Mouse (Mus musculus) midbrain, embryonic 15.5 days (tissue): ENCODE results near the gene Catsperg1. TPM values are rescaled to one million over a fixed set of nuclear protein-coding genes. Genes with fewer than 3 reads are reported as not detected.
"Not testable (repeated sequence)": the region's sequence is repeated elsewhere in the genome, so short reads cannot be mapped to it uniquely, and the experiment has no call there.

Experiments
- ATAC-seq: fragments of 200-750 bp; cut with Nextera tagmentation; replicated peaks from 2 replicates; pipeline ENCODE4 v1.8.0; 2017; ENCODE audit warnings: moderate TSS enrichment
- H3K27ac ChIP-seq: fragments of 300-500 bp; sonication (generic); 2 replicates; pipeline ENCODE4 v1.5.1; 2015; ENCODE audit warnings: mild to moderate bottlenecking, inconsistent platforms
- H3K27me3 ChIP-seq: fragments of 300-500 bp; sonication (generic); replicated peaks from 2 replicates; pipeline ENCODE4 v1.6.1; 2015; ENCODE audit warnings: inconsistent platforms
- H3K36me3 ChIP-seq: fragments of 300-500 bp; sonication (generic); replicated peaks from 2 replicates; pipeline ENCODE4 v1.6.1; 2015; ENCODE audit warnings: inconsistent platforms
- H3K4me1 ChIP-seq: fragments of 300-500 bp; sonication (generic); 2 replicates; pipeline ENCODE4 v1.6.1; 2015; ENCODE audit warnings: inconsistent platforms
- H3K4me2 ChIP-seq: fragments of 300-500 bp; sonication (generic); 2 replicates; pipeline ENCODE4 v1.6.1; 2015; ENCODE audit warnings: inconsistent platforms, mild to moderate bottlenecking, moderate library complexity
- H3K4me3 ChIP-seq: fragments of 300-500 bp; sonication (generic); 2 replicates; pipeline ENCODE4 v1.5.1; 2015; ENCODE audit warnings: mild to moderate bottlenecking, inconsistent platforms
- H3K9ac ChIP-seq: fragments of 300-500 bp; sonication (generic); 2 replicates; pipeline ENCODE4 v1.6.1; 2015; ENCODE audit warnings: mild to moderate bottlenecking, inconsistent platforms
- H3K9me3 ChIP-seq: fragments of 300-500 bp; sonication (generic); 2 replicates; pipeline ENCODE4 v1.6.1; 2016; ENCODE audit warnings: inconsistent platforms
- WGBS: fragments of 180-500 bp; shearing (Covaris S2); methylation state at CpG from one replicate; pipeline ENCODE4 v1.1.7; 2015; ENCODE audit warnings: mixed read lengths; 5-methylcytosine and 5-hydroxymethylcytosine counted together
- polyA plus RNA-seq: library from polyadenylated mRNA; unstranded; fragments of >200 nt; fragmentation: Nextera tagmentation; extraction: Ambion mirVana; gene quantifications from 2 replicates; pipeline ENCODE4 v1.2.1, GENCODE M21; 2015

Catsperg1 gene
- polyA plus RNA-seq, 1 experiment from 2014 or later, result 4.2 TPM

- ATAC-seq, result peak; percentile 49
Observed at GRCm38 (mm10) chr7:29225520-29225919, 11.7 kb upstream of the Catsperg1 start.

GRCm38 (mm10) chr7:29224756-29225394 is 11.0 kb upstream of the Catsperg1 start:
- peak; percentile 78 for ATAC-seq
- 9% methylated on average over 16 of the region's 16 CpGs for WGBS
- H3K4me3 ChIP-seq, result peak overlapping the region; percentile 17
- H3K27me3 ChIP-seq, result peaks cover 5% of the 10 kb centered on the region; the same call in 1 of the 2 replicates
- H3K4me1 ChIP-seq, result peaks cover 12% of the 10 kb centered on the region
- peak overlapping the region; percentile 23; the same call in 1 of the 2 replicates for H3K9ac ChIP-seq
- peak overlapping the region; percentile 45 for H3K4me2 ChIP-seq
- no peaks in the 10 kb centered on the region for H3K9me3 ChIP-seq
- H3K27ac ChIP-seq, result 0 out of 2 replicates have a peak overlapping the region, but pooled peaks have one; percentile 51
- no peaks in the 10 kb centered on the region for H3K36me3 ChIP-seq

More at GRCm38 (mm10) chr7:29225520-29225919, 11.7 kb upstream of the Catsperg1 start:
- peaks cover 11% of the 10 kb centered on the region; the same call in 1 of the 2 replicates for H3K27me3 ChIP-seq
- no peaks in the 10 kb centered on the region for H3K9me3 ChIP-seq
- H3K27ac ChIP-seq, result no peak overlapping the region
- 69% methylated on average over 13 of the region's 13 CpGs for WGBS
- H3K4me1 ChIP-seq, result peaks cover 12% of the 10 kb centered on the region
- H3K9ac ChIP-seq, result no peak overlapping the region; the same call in 1 of the 2 replicates
- peak overlapping the region; percentile 45 for H3K4me2 ChIP-seq
- H3K36me3 ChIP-seq, result no peaks in the 10 kb centered on the region
- H3K4me3 ChIP-seq, result no peak overlapping the region

DNA sequence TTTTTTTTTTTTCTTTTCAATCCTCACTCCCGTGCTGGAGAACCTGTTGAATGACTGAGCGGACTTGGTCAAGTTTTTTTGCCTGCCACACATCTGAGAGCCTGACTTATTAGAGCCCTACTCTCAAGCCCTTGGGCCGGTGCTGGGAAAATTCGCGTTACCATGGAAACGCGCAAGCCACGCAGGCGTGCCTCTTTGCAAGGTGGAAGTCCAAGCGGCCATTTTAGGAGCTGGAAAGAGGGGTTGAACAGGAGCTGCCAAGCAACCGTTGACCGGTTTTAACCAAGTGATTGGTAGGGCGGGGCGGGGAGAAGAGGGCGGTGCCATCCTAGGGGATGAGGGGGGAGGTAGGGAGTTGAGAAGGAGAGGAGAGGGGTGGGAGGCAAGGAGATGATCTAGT is 1.0 kb upstream of the Catsperg1 start:
- H3K9me3 ChIP-seq, result no peaks in the 10 kb centered on the region
- H3K27me3 ChIP-seq, result peaks cover 7% of the 10 kb centered on the region; the same call in 1 of the 2 replicates
- no peak overlapping the region for H3K27ac ChIP-seq
- ATAC-seq, result no peak
- 44% methylated on average over 15 of the region's 15 CpGs for WGBS
- no peak overlapping the region for H3K9ac ChIP-seq
- no peak overlapping the region for H3K4me2 ChIP-seq
- peaks cover 16% of the 10 kb centered on the region for H3K4me1 ChIP-seq
- no peaks in the 10 kb centered on the region for H3K36me3 ChIP-seq
- H3K4me3 ChIP-seq, result no peak overlapping the region

GRCm38 (mm10) chr7:29214236-29214635 is 401 bp upstream of the Catsperg1 start:
- Histone ChIP-seq H3K27ac (0 out of 2 replicates have a peak overlapping the region, but pooled peaks have one; percentile 65), H3K4me2 (peak overlapping the region; percentile 53), H3K4me3 (no peak overlapping the region), H3K9ac (no peak overlapping the region), H3K27me3 (peaks cover 7% of the 10 kb centered on the region; the same call in 1 of the 2 replicates), H3K4me1 (peaks cover 16% of the 10 kb centered on the region), H3K36me3 (no peaks in the 10 kb centered on the region), H3K9me3 (no peaks in the 10 kb centered on the region)
- WGBS, result 58% methylated on average over 2 of the region's 2 CpGs
- ATAC-seq, result no peak

DNA sequence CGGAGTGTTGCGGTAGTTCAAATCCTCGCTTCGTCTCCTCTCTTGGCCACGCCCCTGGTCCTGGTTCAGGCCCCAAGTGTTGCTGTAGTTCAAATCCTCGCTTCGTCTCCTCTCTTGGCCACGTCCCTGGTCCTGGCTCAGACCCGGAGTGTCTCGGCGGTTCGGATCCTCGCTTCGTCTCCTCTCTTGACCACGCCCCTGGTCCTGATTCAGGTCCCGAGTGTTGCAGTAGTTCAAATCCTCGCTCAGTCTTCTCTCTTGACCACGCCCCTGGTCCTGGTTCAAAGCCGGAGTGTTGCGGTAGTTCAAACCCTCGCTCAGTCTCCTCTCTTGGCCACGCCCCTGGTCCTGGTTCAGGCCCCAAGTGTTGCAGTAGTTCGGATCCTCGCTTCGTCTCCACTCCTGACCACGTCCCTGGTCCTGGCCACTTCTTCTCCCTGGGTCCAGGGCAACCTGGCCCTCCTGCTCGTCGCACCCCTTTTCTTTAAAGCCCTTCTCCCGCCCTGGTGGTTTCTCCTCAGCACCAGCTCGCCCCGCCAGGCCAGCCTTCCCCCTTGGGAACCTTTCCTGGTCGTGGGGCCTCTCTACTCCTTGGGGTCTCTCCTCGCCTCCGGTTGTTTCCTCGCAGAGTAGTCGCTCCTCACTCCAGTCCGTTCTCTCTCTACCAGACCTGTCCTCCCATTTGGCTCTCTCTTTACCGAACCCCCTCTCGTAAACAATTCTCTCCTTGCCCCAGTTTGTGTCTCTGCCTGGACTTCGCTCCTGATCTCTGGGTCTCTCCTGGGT is 867 bp downstream of the Catsperg1 start:
- Histone ChIP-seq H3K4me2 (peak overlapping the region; percentile 53), H3K4me3 (peak overlapping the region; percentile 33), H3K4me1 (peaks cover 16% of the 10 kb centered on the region), H3K27ac (peak overlapping the region; percentile 65; the same call in 1 of the 2 replicates)
- peak; percentile 37; the same call in 1 of the 2 replicates for ATAC-seq
- not testable (repeated sequence) for H3K9ac ChIP-seq, H3K9me3 ChIP-seq, H3K27me3 ChIP-seq, H3K36me3 ChIP-seq
- WGBS, result 17% methylated on average over 40 of the region's 40 CpGs

DNA sequence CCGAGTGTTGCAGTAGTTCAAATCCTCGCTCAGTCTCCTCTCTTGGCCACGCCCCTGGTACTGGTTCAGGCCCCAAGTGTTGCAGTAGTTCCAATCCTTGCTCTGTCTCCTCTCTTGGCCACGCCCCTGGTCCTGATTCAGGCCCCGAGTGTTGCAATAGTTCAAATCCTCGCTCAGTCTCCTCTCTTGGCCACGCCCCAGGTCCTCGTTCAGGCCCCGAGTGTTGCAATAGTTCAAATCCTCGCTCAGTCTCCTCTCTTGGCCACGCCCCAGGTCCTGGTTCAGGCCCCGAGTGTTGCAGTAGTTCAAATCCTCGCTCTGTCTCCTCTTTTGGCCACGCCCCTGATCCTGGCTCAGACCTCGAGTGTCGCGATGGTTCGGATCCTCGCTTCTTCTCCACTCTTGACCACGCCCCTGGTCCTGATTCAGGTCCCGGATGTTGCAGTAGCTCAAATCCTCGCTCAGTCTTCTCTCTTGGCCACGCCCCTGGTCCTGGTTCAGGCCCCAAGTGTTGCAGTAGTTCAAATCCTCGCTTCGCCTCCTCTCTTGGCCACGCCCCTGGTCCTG is 1.6 kb downstream of the Catsperg1 start:
- no peak overlapping the region for H3K27ac ChIP-seq
- H3K9ac ChIP-seq, result no peak overlapping the region
- H3K4me3 ChIP-seq, result no peak overlapping the region
- H3K27me3 ChIP-seq, result peaks cover 7% of the 10 kb centered on the region; the same call in 1 of the 2 replicates
- no peaks in the 10 kb centered on the region for H3K9me3 ChIP-seq
- peaks cover 16% of the 10 kb centered on the region for H3K4me1 ChIP-seq
- no peaks in the 10 kb centered on the region for H3K36me3 ChIP-seq
- WGBS, result 14% methylated on average over 26 of the region's 26 CpGs
- H3K4me2 ChIP-seq, result peak overlapping the region; percentile 53
- ATAC-seq, result no peak

GRCm38 (mm10) chr7:29211415-29212198 is 2.2 kb downstream of the Catsperg1 start:
- ATAC-seq, result peak; percentile 31; the same call in 1 of the 2 replicates
- no peaks in the 10 kb centered on the region for H3K9me3 ChIP-seq
- 5% methylated on average over 34 of the region's 34 CpGs for WGBS
- peaks cover 7% of the 10 kb centered on the region; the same call in 1 of the 2 replicates for H3K27me3 ChIP-seq
- H3K36me3 ChIP-seq, result no peaks in the 10 kb centered on the region
- peak overlapping the region; percentile 46 for H3K4me2 ChIP-seq
- peaks cover 16% of the 10 kb centered on the region for H3K4me1 ChIP-seq
- H3K27ac ChIP-seq, result no peak overlapping the region
- H3K4me3 ChIP-seq, result peak overlapping the region; percentile 33
- H3K9ac ChIP-seq, result peak overlapping the region; percentile 10; the same call in 1 of the 2 replicates

DNA sequence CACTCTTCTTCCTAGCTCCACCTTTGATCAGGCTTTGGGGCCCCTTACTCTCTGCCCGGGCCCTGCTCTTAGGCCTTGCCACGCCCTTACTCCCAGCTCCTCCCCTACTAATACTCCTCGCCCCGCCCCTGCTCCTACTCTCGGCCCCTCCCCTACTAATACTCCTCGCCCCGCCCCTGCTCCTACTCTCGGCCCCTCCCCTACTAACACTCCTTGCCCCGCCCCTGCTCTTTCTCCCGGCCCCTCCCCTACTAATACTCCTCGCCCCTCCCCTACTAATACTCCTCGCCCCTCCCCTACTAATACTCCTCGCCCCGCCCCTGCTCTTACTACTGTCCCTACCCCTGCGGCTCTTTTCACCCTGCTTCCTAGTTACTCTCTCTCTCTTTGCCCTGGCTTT is 2.8 kb downstream of the Catsperg1 start:
- H3K36me3 ChIP-seq, H3K9ac ChIP-seq, ATAC-seq, H3K9me3 ChIP-seq, H3K27ac ChIP-seq, H3K27me3 ChIP-seq: not testable (repeated sequence)
- peaks cover 16% of the 10 kb centered on the region for H3K4me1 ChIP-seq
- 27% methylated on average over 15 of the region's 15 CpGs for WGBS
- H3K4me3 ChIP-seq, result peak overlapping the region; percentile 33
- H3K4me2 ChIP-seq, result peak overlapping the region; percentile 46

GRCm38 (mm10) chr7:29202577-29202976 is 11.3 kb downstream of the Catsperg1 start:
- Histone ChIP-seq H3K4me3 (no peak overlapping the region), H3K4me2 (no peak overlapping the region), H3K9ac (no peak overlapping the region), H3K36me3 (no peaks in the 10 kb centered on the region), H3K9me3 (no peaks in the 10 kb centered on the region), H3K27me3 (no peaks in the 10 kb centered on the region), H3K4me1 (no peaks in the 10 kb centered on the region), H3K27ac (no peak overlapping the region)
- WGBS, result 83% methylated on average over 6 of the region's 6 CpGs
- ATAC-seq, result no peak

DNA sequence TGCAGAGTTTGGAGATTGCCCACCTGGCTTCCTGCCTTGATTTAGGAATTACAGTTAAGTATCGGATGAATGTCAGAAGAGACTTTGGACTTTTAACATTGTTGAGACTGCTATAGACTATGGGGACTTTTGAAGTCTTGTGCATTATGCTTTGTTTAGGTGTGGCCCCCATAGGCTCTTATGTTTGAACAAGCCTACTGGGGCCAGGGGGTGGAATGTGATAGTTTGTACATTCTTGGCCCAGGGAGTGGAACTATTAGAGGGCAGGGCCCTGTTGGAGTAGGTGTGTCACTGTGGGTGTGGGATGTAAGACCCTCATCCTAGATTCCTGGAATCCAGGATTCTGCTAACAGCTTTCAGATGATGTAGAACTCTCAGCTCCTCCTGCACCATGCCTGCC is 19.6 kb downstream of the Catsperg1 start:
- WGBS, result 88% methylated on average over 1 of the region's 1 CpGs
- not testable (repeated sequence) for H3K4me2 ChIP-seq, ATAC-seq, H3K27me3 ChIP-seq, H3K9me3 ChIP-seq, H3K27ac ChIP-seq, H3K4me3 ChIP-seq, H3K4me1 ChIP-seq, H3K9ac ChIP-seq, H3K36me3 ChIP-seq

GRCm38 (mm10) chr7:29181323-29181722 is 32.5 kb downstream of the Catsperg1 start:
- H3K9ac ChIP-seq, ATAC-seq, H3K36me3 ChIP-seq, H3K27me3 ChIP-seq, H3K9me3 ChIP-seq: not testable (repeated sequence)
- Histone ChIP-seq H3K27ac (peak overlapping the region; percentile 79), H3K4me2 (peak overlapping the region; percentile 71; the same call in 1 of the 2 replicates), H3K4me3 (0 out of 2 replicates have a peak overlapping the region, but pooled peaks have one; percentile 78), H3K4me1 (peaks cover 21% of the 10 kb centered on the region)
- 86% methylated on average over 4 of the region's 4 CpGs for WGBS
